Mouse (Mus musculus): ENCODE results near the gene Apol7b. TPM values are rescaled to one million over a fixed set of nuclear protein-coding genes. Genes with fewer than 3 reads are reported as not detected.
"Not testable (repeated sequence)": the region's sequence is repeated elsewhere in the genome, so short reads cannot be mapped to it uniquely, and the experiment has no call there.

Apol7b gene
- total RNA-seq, 1 experiment from 2014 or later = not detected

GRCm38 (mm10) chr15:77397450-77398132, 49.7 kb downstream of the Apol7b start:
- ATAC-seq (ENCODE audit: extremely low read depth, insufficient number of reproducible peaks, low FRiP score, poor library complexity, severe bottlenecking) = not testable (repeated sequence)

GRCm38 (mm10) chr15:77393832-77394231, 53.5 kb downstream of the Apol7b start:
- not testable (repeated sequence) for ATAC-seq (ENCODE audit: extremely low read depth, insufficient number of reproducible peaks, low FRiP score, poor library complexity, severe bottlenecking)

GRCm38 (mm10) chr15:77387462-77387861, 59.8 kb downstream of the Apol7b start:
- 0 out of 2 replicates have a peak, but pooled peaks have one; percentile 1 for ATAC-seq (ENCODE audit: extremely low read depth, insufficient number of reproducible peaks, low FRiP score, poor library complexity, severe bottlenecking)

GRCm38 (mm10) chr15:77384340-77385030, 62.8 kb downstream of the Apol7b start:
- no peak for ATAC-seq (ENCODE audit: extremely low read depth, insufficient number of reproducible peaks, low FRiP score, poor library complexity, severe bottlenecking)

GRCm38 (mm10) chr15:77382880-77383279, 64.4 kb downstream of the Apol7b start:
- ATAC-seq (ENCODE audit: extremely low read depth, insufficient number of reproducible peaks, low FRiP score, poor library complexity, severe bottlenecking) = no peak

GRCm38 (mm10) chr15:77382271-77382850, 64.9 kb downstream of the Apol7b start:
- ATAC-seq (ENCODE audit: extremely low read depth, insufficient number of reproducible peaks, low FRiP score, poor library complexity, severe bottlenecking) = no peak

- no peak for ATAC-seq (ENCODE audit: extremely low read depth, insufficient number of reproducible peaks, low FRiP score, poor library complexity, severe bottlenecking)
Measured at GRCm38 (mm10) chr15:77381481-77381880, 65.8 kb downstream of the Apol7b start.

GRCm38 (mm10) chr15:77379921-77380320, 67.4 kb downstream of the Apol7b start:
- ATAC-seq (ENCODE audit: extremely low read depth, insufficient number of reproducible peaks, low FRiP score, poor library complexity, severe bottlenecking) = no peak

GRCm38 (mm10) chr15:77377419-77377818, 69.9 kb downstream of the Apol7b start:
- ATAC-seq (ENCODE audit: extremely low read depth, insufficient number of reproducible peaks, low FRiP score, poor library complexity, severe bottlenecking) = no peak

GRCm38 (mm10) chr15:77376920-77377319, 70.4 kb downstream of the Apol7b start:
- ATAC-seq (ENCODE audit: extremely low read depth, insufficient number of reproducible peaks, low FRiP score, poor library complexity, severe bottlenecking) = no peak

Other genes starting within 250 kb of the Apol7b start
- gene Rbfox2, start 140.5 kb downstream of the Apol7b start, total RNA-seq (2017) = 0.12 TPM in 1 of 2 replicates, not detected in the other
- gene Apol7a, start 48.4 kb downstream of the Apol7b start, total RNA-seq (2017) = 0.12 and 2.1 TPM in 2 replicates
- 0.47 TPM in 1 of 2 replicates, not detected in the other for gene Apol9a, start 36.4 kb downstream of the Apol7b start, total RNA-seq (2017)
- gene Apol10a, start 29.6 kb upstream of the Apol7b start, total RNA-seq (2017) = not detected in 2 replicates
- not detected in 2 replicates for gene Apol11a, start 60.8 kb upstream of the Apol7b start, total RNA-seq (2017)
- gene Apol7c, start 85.8 kb upstream of the Apol7b start, total RNA-seq (2017) = not detected in 2 replicates
- not detected in 2 replicates for gene 1700025B11Rik, start 114.4 kb upstream of the Apol7b start, total RNA-seq (2017)
- not detected in 2 replicates for gene Apol10b, start 148.6 kb upstream of the Apol7b start, total RNA-seq (2017)
- gene Gm36245, start 151.8 kb upstream of the Apol7b start, total RNA-seq (2017) = not detected in 2 replicates
- gene Apol11b, start 195.8 kb upstream of the Apol7b start, total RNA-seq (2017) = 16.1 and 17.0 TPM in 2 replicates